Mouse (Mus musculus): ENCODE results near the gene Nkd1. TPM values are rescaled to one million over a fixed set of nuclear protein-coding genes. Genes with fewer than 3 reads are reported as not detected.

Gene Nkd1
- 24.5 and 26.2 TPM in 2 replicates for polyA plus RNA-seq (2015; fragmentation: Nextera tagmentation; extraction: Ambion mirVana)

- TF ChIP-seq CTCF (IDR thresholded peaks at IDR 0.05; ENCODE audit: low read depth): peak; percentile 62
- no peaks in the 10 kb centered on the region for H3K4me1 ChIP-seq (replicated peaks; ENCODE audit: control insufficient read depth, insufficient read depth, low read length)
- H3K4me3 ChIP-seq (ENCODE audit: low read depth, low read length): peak within 1 kb of the TSS; percentile 61
- WGBS: under 1% methylated on average over 64 of the region's 67 CpGs
- no peaks in the 10 kb centered on the region for H3K9me3 ChIP-seq (ENCODE audit: control insufficient read depth)
- H3K27me3 ChIP-seq (replicated peaks; ENCODE audit: control insufficient read depth, insufficient read depth, low read length): peaks cover 25% of the 10 kb centered on the region; the same call in 1 of the 2 replicates
- H3K4me2 ChIP-seq (replicated peaks; ENCODE audit: low read depth): peak within 1 kb of the TSS; percentile 95
- no peak within 1 kb of the TSS for H3K27ac ChIP-seq (ENCODE audit: low read depth, low read length)
- peak within 1 kb of the TSS; percentile 55 for H3K9ac ChIP-seq (ENCODE audit: low read depth, low read length)
- ATAC-seq: peak; percentile 82
- no peaks in the 10 kb centered on the region; the same call in 1 of the 2 replicates for H3K36me3 ChIP-seq (ENCODE audit: control insufficient read depth, insufficient read depth)
Measured at GRCm38 (mm10) chr8:88520985-88521527, at the start of gene Nkd1. TSS of gene Nkd1 (plus strand) at chr8:88521354.

- H3K4me1 ChIP-seq (replicated peaks; ENCODE audit: control insufficient read depth, insufficient read depth, low read length): no peaks in the 10 kb centered on the region
- no peaks in the 10 kb centered on the region for H3K9me3 ChIP-seq (ENCODE audit: control insufficient read depth)
- no peak overlapping the region for H3K4me3 ChIP-seq (ENCODE audit: low read depth, low read length)
- H3K27me3 ChIP-seq (replicated peaks; ENCODE audit: control insufficient read depth, insufficient read depth, low read length): no peaks in the 10 kb centered on the region
- no peak overlapping the region for H3K27ac ChIP-seq (ENCODE audit: low read depth, low read length)
- H3K9ac ChIP-seq (ENCODE audit: low read depth, low read length): no peak overlapping the region
- no peaks in the 10 kb centered on the region for H3K36me3 ChIP-seq (ENCODE audit: control insufficient read depth, insufficient read depth)
- WGBS: 84% methylated on average over 4 of the region's 4 CpGs
- no peak for TF ChIP-seq CTCF (IDR thresholded peaks at IDR 0.05; ENCODE audit: low read depth)
- H3K4me2 ChIP-seq (replicated peaks; ENCODE audit: low read depth): no peak overlapping the region
- ATAC-seq: no peak
Measured at GRCm38 (mm10) chr8:88481290-88481689, 39.9 kb upstream of the Nkd1 start.

- H3K36me3 ChIP-seq (ENCODE audit: control insufficient read depth, insufficient read depth): no peaks in the 10 kb centered on the region
- no peaks in the 10 kb centered on the region for H3K9me3 ChIP-seq (ENCODE audit: control insufficient read depth)
- no peak overlapping the region for H3K9ac ChIP-seq (ENCODE audit: low read depth, low read length)
- H3K4me2 ChIP-seq (replicated peaks; ENCODE audit: low read depth): no peak overlapping the region
- no peak for TF ChIP-seq CTCF (IDR thresholded peaks at IDR 0.05; ENCODE audit: low read depth)
- H3K27me3 ChIP-seq (replicated peaks; ENCODE audit: control insufficient read depth, insufficient read depth, low read length): no peaks in the 10 kb centered on the region
- H3K27ac ChIP-seq (ENCODE audit: low read depth, low read length): no peak overlapping the region
- no peak overlapping the region for H3K4me3 ChIP-seq (ENCODE audit: low read depth, low read length)
- 16% methylated on average over 5 of the region's 5 CpGs for WGBS
- H3K4me1 ChIP-seq (replicated peaks; ENCODE audit: control insufficient read depth, insufficient read depth, low read length): no peaks in the 10 kb centered on the region
- no peak for ATAC-seq
Measured at GRCm38 (mm10) chr8:88488391-88488829, 32.7 kb upstream of the Nkd1 start.

GRCm38 (mm10) chr8:88494076-88494475 lies 27.1 kb upstream of the Nkd1 start:
- Histone ChIP-seq H3K4me1 (replicated peaks; ENCODE audit: control insufficient read depth, insufficient read depth, low read length) (no peaks in the 10 kb centered on the region), H3K9me3 (ENCODE audit: control insufficient read depth) (no peaks in the 10 kb centered on the region), H3K4me2 (replicated peaks; ENCODE audit: low read depth) (no peak overlapping the region), H3K4me3 (ENCODE audit: low read depth, low read length) (no peak overlapping the region), H3K9ac (ENCODE audit: low read depth, low read length) (no peak overlapping the region), H3K27me3 (replicated peaks; ENCODE audit: control insufficient read depth, insufficient read depth, low read length) (no peaks in the 10 kb centered on the region), H3K27ac (ENCODE audit: low read depth, low read length) (no peak overlapping the region), H3K36me3 (ENCODE audit: control insufficient read depth, insufficient read depth) (no peaks in the 10 kb centered on the region)
- TF ChIP-seq CTCF (IDR thresholded peaks at IDR 0.05; ENCODE audit: low read depth): no peak
- WGBS: 91% methylated on average over 2 of the region's 2 CpGs
- ATAC-seq: no peak

- no peak overlapping the region for H3K4me2 ChIP-seq (replicated peaks; ENCODE audit: low read depth)
- ATAC-seq: no peak
- no peak overlapping the region for H3K9ac ChIP-seq (ENCODE audit: low read depth, low read length)
- no peaks in the 10 kb centered on the region for H3K27me3 ChIP-seq (replicated peaks; ENCODE audit: control insufficient read depth, insufficient read depth, low read length)
- H3K9me3 ChIP-seq (ENCODE audit: control insufficient read depth): no peaks in the 10 kb centered on the region
- H3K36me3 ChIP-seq (ENCODE audit: control insufficient read depth, insufficient read depth): no peaks in the 10 kb centered on the region
- no peak overlapping the region for H3K27ac ChIP-seq (ENCODE audit: low read depth, low read length)
- no peak overlapping the region for H3K4me3 ChIP-seq (ENCODE audit: low read depth, low read length)
- no peak for TF ChIP-seq CTCF (IDR thresholded peaks at IDR 0.05; ENCODE audit: low read depth)
- H3K4me1 ChIP-seq (replicated peaks; ENCODE audit: control insufficient read depth, insufficient read depth, low read length): no peaks in the 10 kb centered on the region
- 15% methylated on average over 11 of the region's 11 CpGs for WGBS
Measured at GRCm38 (mm10) chr8:88495071-88495805, 25.9 kb upstream of the Nkd1 start.

GRCm38 (mm10) chr8:88502143-88502542 lies 19.0 kb upstream of the Nkd1 start:
- H3K9ac ChIP-seq (ENCODE audit: low read depth, low read length): no peak overlapping the region
- H3K36me3 ChIP-seq (ENCODE audit: control insufficient read depth, insufficient read depth): no peaks in the 10 kb centered on the region
- no peak for TF ChIP-seq CTCF (IDR thresholded peaks at IDR 0.05; ENCODE audit: low read depth)
- H3K4me3 ChIP-seq (ENCODE audit: low read depth, low read length): no peak overlapping the region
- WGBS: 88% methylated on average over 3 of the region's 3 CpGs
- 0 out of 2 replicates have a peak, but pooled peaks cover 4% of the 10 kb centered on the region for H3K9me3 ChIP-seq (ENCODE audit: control insufficient read depth)
- no peaks in the 10 kb centered on the region for H3K4me1 ChIP-seq (replicated peaks; ENCODE audit: control insufficient read depth, insufficient read depth, low read length)
- no peak overlapping the region for H3K27ac ChIP-seq (ENCODE audit: low read depth, low read length)
- no peaks in the 10 kb centered on the region for H3K27me3 ChIP-seq (replicated peaks; ENCODE audit: control insufficient read depth, insufficient read depth, low read length)
- no peak overlapping the region for H3K4me2 ChIP-seq (replicated peaks; ENCODE audit: low read depth)
- ATAC-seq: no peak
